Mouse (Mus musculus) megakaryocyte, embryonic 14.5 days (primary cell): Measurements from ENCODE around the gene Alg9. TPM values are rescaled to one million over a fixed set of nuclear protein-coding genes. Genes with fewer than 3 reads are reported as not detected.

ENCODE experiments used
- H3K27me3 ChIP-seq: replicated peaks from 2 replicates; pipeline ENCODE3; 2012; ENCODE audit warnings: inconsistent platforms
- H3K36me3 ChIP-seq: replicated peaks from 2 replicates; pipeline ENCODE3; 2012; ENCODE audit warnings: low read length, inconsistent platforms, mixed read lengths
- H3K4me1 ChIP-seq: 2 replicates; pipeline ENCODE4 v1.6.1; 2012; ENCODE audit warnings: inconsistent platforms
- H3K4me3 ChIP-seq: replicated peaks from 2 replicates; pipeline ENCODE3; 2012; ENCODE audit warnings: moderate library complexity, mild to moderate bottlenecking, inconsistent platforms
- H3K9me3 ChIP-seq: 2 replicates; pipeline ENCODE4 v1.6.1; 2012; ENCODE audit warnings: inconsistent platforms
- FLI1 ChIP-seq: IDR thresholded peaks from 2 replicates; pipeline ENCODE4 v1.6.1; 2012; ENCODE audit warnings: low read length, inconsistent platforms, mixed read lengths
- GATA1 ChIP-seq: IDR thresholded peaks from 3 replicates; pipeline ENCODE4 v1.6.1; 2012; ENCODE audit warnings: mixed read lengths, low read length, inconsistent platforms, borderline replicate concordance
- polyA plus RNA-seq: library from polyadenylated mRNA; stranded (reverse); fragments of >175 nt; gene quantifications from 2 replicates; pipeline ENCODE4 v1.2.3, GENCODE M21; 2012; ENCODE audit warnings: low replicate concordance; ENCODE audit not compliant: insufficient read depth

Alg9 gene
- polyA plus RNA-seq, 1 experiment = 9.5 TPM

- no peaks in the 10 kb centered on the region for H3K9me3 ChIP-seq
- peaks cover 40% of the 10 kb centered on the region for H3K27me3 ChIP-seq
- peaks cover 8% of the 10 kb centered on the region; the same call in 1 of the 2 replicates for H3K4me1 ChIP-seq
- no peak for TF ChIP-seq GATA1
- no peak for TF ChIP-seq FLI1
- H3K4me3 ChIP-seq = no peak overlapping the region
- no peaks in the 10 kb centered on the region for H3K36me3 ChIP-seq
Measured at GRCm38 (mm10) chr9:50753947-50754346, 20.9 kb upstream of the Alg9 start.

- Histone ChIP-seq H3K36me3 (no peaks in the 10 kb centered on the region), H3K4me3 (no peak overlapping the region), H3K27me3 (peaks cover 32% of the 10 kb centered on the region), H3K9me3 (no peaks in the 10 kb centered on the region), H3K4me1 (peaks cover 7% of the 10 kb centered on the region; the same call in 1 of the 2 replicates)
- TF ChIP-seq GATA1 (no peak), FLI1 (no peak)
Measured at GRCm38 (mm10) chr9:50756711-50757110, 18.1 kb upstream of the Alg9 start.

- Histone ChIP-seq H3K36me3 (peaks cover 13% of the 10 kb centered on the region), H3K9me3 (no peaks in the 10 kb centered on the region), H3K4me1 (peaks cover 9% of the 10 kb centered on the region; the same call in 1 of the 2 replicates), H3K4me3 (no peak overlapping the region), H3K27me3 (peaks cover 6% of the 10 kb centered on the region)
- TF ChIP-seq FLI1 (no peak), GATA1 (no peak)
Measured at GRCm38 (mm10) chr9:50761520-50762243, 13.1 kb upstream of the Alg9 start.

- Histone ChIP-seq H3K9me3 (no peaks in the 10 kb centered on the region), H3K36me3 (peaks cover 13% of the 10 kb centered on the region), H3K4me3 (no peak overlapping the region), H3K27me3 (peaks cover 4% of the 10 kb centered on the region), H3K4me1 (peaks cover 19% of the 10 kb centered on the region)
- no peak for TF ChIP-seq GATA1
- TF ChIP-seq FLI1 = no peak
Measured at GRCm38 (mm10) chr9:50763331-50763730, 11.5 kb upstream of the Alg9 start.

GRCm38 (mm10) chr9:50767531-50768106, 7.2 kb upstream of the Alg9 start:
- H3K4me3 ChIP-seq = peak overlapping the region; percentile 99
- peaks cover 34% of the 10 kb centered on the region for H3K36me3 ChIP-seq
- no peak for TF ChIP-seq FLI1
- no peak for TF ChIP-seq GATA1
- H3K27me3 ChIP-seq = no peaks in the 10 kb centered on the region
- H3K4me1 ChIP-seq = peaks cover 30% of the 10 kb centered on the region
- no peaks in the 10 kb centered on the region for H3K9me3 ChIP-seq

- H3K36me3 ChIP-seq = peaks cover 32% of the 10 kb centered on the region
- no peaks in the 10 kb centered on the region for H3K9me3 ChIP-seq
- H3K4me1 ChIP-seq = peaks cover 30% of the 10 kb centered on the region
- peak within 1 kb of the TSS; percentile 99 for H3K4me3 ChIP-seq
- no peaks in the 10 kb centered on the region for H3K27me3 ChIP-seq
- TF ChIP-seq FLI1 (no peak), GATA1 (no peak)
Measured at GRCm38 (mm10) chr9:50768107-50769002, 6.5 kb upstream of the Alg9 start, which contains the start of gene Fdxacb1. TSS of gene Fdxacb1 (plus strand) at chr9:50768236.

GRCm38 (mm10) chr9:50770011-50770410, 4.8 kb upstream of the Alg9 start:
- H3K36me3 ChIP-seq = peaks cover 22% of the 10 kb centered on the region
- no peaks in the 10 kb centered on the region for H3K27me3 ChIP-seq
- no peak for TF ChIP-seq GATA1
- TF ChIP-seq FLI1 = no peak
- no peaks in the 10 kb centered on the region for H3K9me3 ChIP-seq
- peaks cover 37% of the 10 kb centered on the region for H3K4me1 ChIP-seq
- no peak overlapping the region for H3K4me3 ChIP-seq

- no peaks in the 10 kb centered on the region for H3K27me3 ChIP-seq
- TF ChIP-seq FLI1 (no peak), GATA1 (no peak)
- H3K4me3 ChIP-seq = peak overlapping the region; percentile 96
- H3K4me1 ChIP-seq = peaks cover 27% of the 10 kb centered on the region
- peaks cover 35% of the 10 kb centered on the region for H3K36me3 ChIP-seq
- H3K9me3 ChIP-seq = no peaks in the 10 kb centered on the region
Measured at GRCm38 (mm10) chr9:50774026-50774462, 775 bp upstream of the Alg9 start.

GRCm38 (mm10) chr9:50775662-50776126, 875 bp downstream of the Alg9 start:
- H3K9me3 ChIP-seq = no peaks in the 10 kb centered on the region
- TF ChIP-seq GATA1 (no peak), FLI1 (no peak)
- H3K36me3 ChIP-seq = peaks cover 46% of the 10 kb centered on the region
- peaks cover 18% of the 10 kb centered on the region for H3K4me1 ChIP-seq
- H3K4me3 ChIP-seq = peak overlapping the region; percentile 96
- no peaks in the 10 kb centered on the region for H3K27me3 ChIP-seq
